Mouse (Mus musculus) spleen, adult 2 months (tissue): ENCODE data around the gene Tns4.

Experiments
- CTCF ChIP-seq: fragments of 200-500 bp; IDR thresholded peaks from 2 replicates; pipeline ENCODE4 v1.5.1; 2011; ENCODE audit warnings: mild to moderate bottlenecking, inconsistent platforms; ENCODE audit not compliant: insufficient read depth, insufficient read length, insufficient replicate concordance; ENCODE audit errors: extremely low read depth
- POLR2A ChIP-seq: fragments of 200-500 bp; IDR thresholded peaks from 2 replicates; pipeline ENCODE4 v1.6.1; 2011; ENCODE audit warnings: low read depth, low read length, inconsistent platforms

DNA sequence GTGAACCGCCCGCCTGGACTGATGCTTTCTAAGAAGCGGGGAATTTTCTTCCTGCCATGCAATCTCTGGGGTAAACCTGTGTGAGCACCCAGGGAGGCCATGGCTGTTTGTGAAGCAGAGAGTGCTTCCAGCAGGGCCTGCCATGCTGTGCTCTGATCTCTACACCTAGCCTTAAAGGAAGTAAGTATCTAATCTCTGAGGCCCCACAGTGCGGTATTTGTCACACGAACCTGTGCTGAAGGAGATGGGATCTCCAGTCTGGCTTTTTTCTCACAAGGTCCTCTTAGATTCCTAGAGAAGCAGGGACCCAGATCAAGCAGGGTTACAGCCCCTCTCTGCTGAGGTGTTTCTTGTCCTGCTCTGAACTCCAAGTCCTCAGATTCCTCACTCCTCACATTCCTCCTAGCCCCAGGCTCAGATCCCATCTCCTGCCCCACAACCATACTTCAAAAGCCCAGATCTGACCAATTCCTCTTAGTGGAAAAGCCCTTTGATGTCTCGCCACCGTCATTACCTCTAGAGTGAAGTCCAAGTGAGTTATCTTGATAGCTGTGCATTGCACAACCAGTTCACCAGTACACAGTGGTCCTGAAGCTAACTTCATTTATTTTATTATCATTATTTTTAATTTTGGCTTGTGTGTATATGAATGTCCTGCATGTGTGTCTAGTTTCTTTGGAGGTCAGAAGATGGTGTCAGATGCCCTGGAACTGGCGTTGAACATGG is 25.5 kb downstream of the Tns4 start:
- TF ChIP-seq POLR2A (no peak), CTCF (no peak)
